Comparison of ENCODE assay signal across 7 mouse cellular contexts in the genomic region with DNA sequence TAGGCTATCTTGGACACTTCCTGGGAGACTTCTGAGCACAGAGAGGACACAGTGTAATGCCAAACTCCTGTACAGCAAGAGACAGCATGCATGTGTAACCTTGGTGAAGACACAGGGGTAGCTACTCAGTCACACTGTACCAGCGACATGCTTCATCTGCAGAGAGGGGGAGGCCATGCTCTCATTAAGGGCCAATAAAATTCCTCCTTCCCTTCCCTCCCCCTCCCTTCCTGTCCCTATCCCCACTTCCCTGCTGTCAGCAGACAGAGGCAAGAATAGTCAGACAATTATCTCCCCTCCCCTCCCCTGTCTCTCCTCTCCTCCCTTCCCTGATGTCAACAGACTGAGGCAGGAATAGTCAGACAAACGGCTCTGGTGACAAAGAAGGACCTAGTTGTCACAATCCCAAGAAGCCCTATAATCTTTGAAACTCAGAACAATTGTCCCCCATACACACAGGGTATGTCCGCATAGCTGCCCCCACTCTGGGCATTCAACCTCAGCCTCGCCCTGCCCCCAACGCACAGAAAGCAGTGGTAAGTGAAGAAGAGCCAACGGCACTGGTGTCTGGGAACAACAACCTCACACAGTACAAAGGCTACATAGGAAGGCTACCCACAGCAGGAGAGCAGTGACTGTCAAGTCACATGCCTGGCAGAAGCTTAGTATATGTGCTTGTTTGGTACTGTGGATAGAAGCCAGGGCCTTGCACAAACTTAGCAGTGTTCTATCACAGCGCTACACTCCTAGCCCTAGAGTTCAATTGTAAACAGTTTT. TPM values are rescaled to one million over a fixed set of nuclear protein-coding genes. Genes with fewer than 3 reads are reported as not detected.
A peak's percentile ranks its signal among the peaks of the same experiment; 100 is the strongest.
DNase-seq lines count a peak whose midpoint lies in the region; ATAC-seq and TF ChIP-seq lines count a peak whose summit lies in the region.

No protein-coding gene starts in this region.

- H3K4me1 ChIP-seq in lung, embryonic 14.5 days (ENCODE audit: insufficient read depth) = peaks cover 27% of the 10 kb centered on the region
- peaks cover 10% of the 10 kb centered on the region for H3K4me1 ChIP-seq in hindbrain, embryonic 11.5 days (replicated peaks; ENCODE audit: control insufficient read depth, insufficient read depth, low read length)

- H3K4me2 ChIP-seq in lung, embryonic 14.5 days = peak overlapping the region; percentile 18; the same call in 1 of the 2 replicates
- 0 out of 2 replicates have a peak overlapping the region, but pooled peaks have one; percentile 1 for H3K4me2 ChIP-seq in hindbrain, embryonic 11.5 days (replicated peaks; ENCODE audit: low read depth, low read length)

- peak overlapping the region; percentile 83 for H3K27ac ChIP-seq in lung, embryonic 14.5 days (ENCODE audit: low read depth)
- H3K27ac ChIP-seq in hindbrain, embryonic 11.5 days (ENCODE audit: low read depth, low read length) = peak overlapping the region; percentile 88

- H3K4me3 ChIP-seq in lung, embryonic 14.5 days (ENCODE audit: low read depth, low read length) = no peak overlapping the region
- H3K4me3 ChIP-seq in hindbrain, embryonic 11.5 days (ENCODE audit: low read depth, low read length) = no peak overlapping the region

- TF ChIP-seq CTCF in lung, embryonic 14.5 days (IDR thresholded peaks at IDR 0.05; ENCODE audit: low read depth) = no peak

- H3K27me3 ChIP-seq in lung, embryonic 14.5 days (ENCODE audit: insufficient read depth, low read length) = no peaks in the 10 kb centered on the region
- no peaks in the 10 kb centered on the region for H3K27me3 ChIP-seq in hindbrain, embryonic 11.5 days (ENCODE audit: control insufficient read depth, insufficient read depth, low read length)

- H3K36me3 ChIP-seq in lung, embryonic 14.5 days (ENCODE audit: insufficient read depth) = no peaks in the 10 kb centered on the region
- no peaks in the 10 kb centered on the region for H3K36me3 ChIP-seq in hindbrain, embryonic 11.5 days (ENCODE audit: control insufficient read depth, insufficient read depth, low read length)

- 36% methylated on average over 7 of the region's 7 CpGs for WGBS in lung, embryonic 14.5 days
- WGBS in hindbrain, embryonic 11.5 days = 19% methylated on average over 7 of the region's 7 CpGs

- ATAC-seq in lung, embryonic 14.5 days (ENCODE audit: insufficient read depth) = peak; percentile 57
- peak; percentile 91 for ATAC-seq in hindbrain, embryonic 11.5 days (ENCODE audit: low FRiP score)

- DNase-seq in lung, embryonic 14.5 days = peak; percentile 54
- no peak for DNase-seq in lung, postnatal 14 days
- DNase-seq in embryo, embryonic 11 days = peak; percentile 49
- peak; percentile 65 for DNase-seq in hindbrain, embryonic 11.5 days (ENCODE audit: low spot score)
- DNase-seq in lung, postnatal 36 days = peak; percentile 61
- peak; percentile 55 for DNase-seq in skeletal muscle tissue, adult 2 months (ENCODE audit: low read depth, low spot score)
- DNase-seq in spleen, postnatal 10 days (ENCODE audit: low spot score in 2 of 2) = no peak

- no peak overlapping the region; the same call in 1 of the 2 replicates for H3K9ac ChIP-seq in lung, embryonic 14.5 days
- H3K9ac ChIP-seq in hindbrain, embryonic 11.5 days (ENCODE audit: low read depth, low read length) = peak overlapping the region; percentile 46

- no peaks in the 10 kb centered on the region for H3K9me3 ChIP-seq in lung, embryonic 14.5 days (ENCODE audit: low read depth, low read length)
- H3K9me3 ChIP-seq in hindbrain, embryonic 11.5 days (ENCODE audit: control insufficient read depth, low read length) = no peaks in the 10 kb centered on the region

RNA-seq across cellular contexts. Expression of gene Rasa3, which starts 28.8 kb away (rescaled TPM):
- 41.7 and 48.1 TPM in 2 replicates for polyA plus RNA-seq in lung, embryonic 14.5 days (2014; fragmentation: Nextera tagmentation; extraction: Ambion mirVana)
- 19.4 and 24.3 TPM in 2 replicates for polyA plus RNA-seq in hindbrain, embryonic 11.5 days (2014; fragmentation: Nextera tagmentation; extraction: Ambion mirVana)

RNA-seq across cellular contexts. Expression of gene Cfap97d2, which starts 57.1 kb away (rescaled TPM):
- 0.37 TPM in 1 of 2 replicates, not detected in the other for polyA plus RNA-seq in lung, embryonic 14.5 days (2014; fragmentation: Nextera tagmentation; extraction: Ambion mirVana)
- polyA plus RNA-seq in hindbrain, embryonic 11.5 days (2014; fragmentation: Nextera tagmentation; extraction: Ambion mirVana) = 0.85 and 1.0 TPM in 2 replicates

Comparison
In these comparisons a context has a peak if more than half of its experiments do, and no peak if none do; other contexts are left out.
1. DNase-seq: peak in lung, embryonic 14.5 days (single experiment), embryo, embryonic 11 days (single experiment), hindbrain, embryonic 11.5 days (single experiment), lung, postnatal 36 days (single experiment) and skeletal muscle tissue, adult 2 months (single experiment); none in lung, postnatal 14 days (single experiment) and spleen, postnatal 10 days (0 of 2).